Mouse (Mus musculus): Measurements from ENCODE around the gene Tdgf1. TPM values are rescaled to one million over a fixed set of nuclear protein-coding genes. Genes with fewer than 3 reads are reported as not detected.

The Tdgf1 gene
- total and polyA plus RNA-seq, 3 experiments: not detected

- Histone ChIP-seq H3K27ac (ENCODE audit: insufficient read depth, low read depth) (no peak overlapping the region), H3K4me1 (ENCODE audit: control insufficient read depth in 1 of 2, insufficient read depth in 2 of 2) (peaks cover 4 to 52% of the 10 kb centered on the region in 2 experiments; a peak in 3 of 4 replicates), H3K9me3 (replicated peaks; ENCODE audit: low read length) (no peaks in the 10 kb centered on the region), H3K27me3 (replicated peaks) (no peaks in the 10 kb centered on the region), H3K4me2 (ENCODE audit: insufficient read depth, low read depth, poor library complexity, severe bottlenecking) (no peak overlapping the region), H3K4me3 (replicated peaks in 1 of 3; ENCODE audit: low read depth in 2 of 3, low read length in 2 of 3, poor library complexity in 1 of 3) (no peak overlapping the region), H3K36me3 (replicated peaks in 1 of 2; ENCODE audit: control insufficient read depth in 1 of 2, insufficient read depth in 1 of 2, low read length in 1 of 2) (peaks cover 0 to 73% of the 10 kb centered on the region in 2 experiments), H3K9ac (ENCODE audit: insufficient read depth, low read depth) (no peak overlapping the region), H3K79me2 (replicated peaks; ENCODE audit: control insufficient read depth, extremely low read depth, insufficient read depth, poor library complexity, severe bottlenecking) (no peaks in the 10 kb centered on the region)
- no peak for TF ChIP-seq USF2 (conservative IDR thresholded peaks at IDR 0.05; ENCODE audit: low read depth, low read length)
- no peak for TF ChIP-seq MAZ (IDR thresholded peaks at IDR 0.05; ENCODE audit: low read depth, low read length)
- no peak for TF ChIP-seq CTCF (conservative IDR thresholded peaks at IDR 0.05 in 1 of 2, IDR thresholded peaks at IDR 0.05 in 1 of 2; ENCODE audit: low read depth in 2 of 2, low read length in 2 of 2)
- no peak for TF ChIP-seq ZC3H11A (IDR thresholded peaks at IDR 0.05; ENCODE audit: low read depth, low read length)
- TF ChIP-seq MAFK (IDR thresholded peaks at IDR 0.05; ENCODE audit: insufficient replicate concordance, low read length): no peak
- TF ChIP-seq GABPA (IDR thresholded peaks at IDR 0.05; ENCODE audit: insufficient replicate concordance, low read depth, low read length): no peak
- no peak for TF ChIP-seq CHD2 (IDR thresholded peaks at IDR 0.05; ENCODE audit: low read length)
- no peak for TF ChIP-seq JUND (conservative IDR thresholded peaks at IDR 0.05; ENCODE audit: low read depth, low read length)
- no peak for TF ChIP-seq POLR2AphosphoS2 (IDR thresholded peaks at IDR 0.05; ENCODE audit: low read depth, low read length)
- TF ChIP-seq ZKSCAN1 (IDR thresholded peaks at IDR 0.05; ENCODE audit: borderline replicate concordance, low read depth, low read length): no peak
- TF ChIP-seq MAX (IDR thresholded peaks at IDR 0.05; ENCODE audit: low read length): no peak
- no peak for TF ChIP-seq NRF1 (IDR thresholded peaks at IDR 0.05; ENCODE audit: low read depth, low read length)
- TF ChIP-seq USF1 (IDR thresholded peaks at IDR 0.05; ENCODE audit: low read depth, low read length): no peak
- in situ Hi-C loops (cut with MboI; ENCODE audit: low pct_ligation_motif_present, low pct_unique_long_range_greater_than_20kb, low sequenced_read_pairs) (no loop called here), dilution Hi-C loops (cut with MboI; ENCODE audit: extremely low pct_ligation_motif_present, extremely low pct_unique_long_range_greater_than_20kb, low sequenced_read_pairs) (no loop called here)
- no peak for DNase-seq (ENCODE audit: extremely low read depth)
These were observed 52.5 kb downstream of the Tdgf1 start for GRCm38 (mm10) chr9:110893429-110893828.

- in situ Hi-C loops (cut with MboI; ENCODE audit: low pct_ligation_motif_present, low pct_unique_long_range_greater_than_20kb, low sequenced_read_pairs) (no loop called here), dilution Hi-C loops (cut with MboI; ENCODE audit: extremely low pct_ligation_motif_present, extremely low pct_unique_long_range_greater_than_20kb, low sequenced_read_pairs) (no loop called here)
- no peak overlapping the region for H3K9ac ChIP-seq (ENCODE audit: insufficient read depth, low read depth)
- DNase-seq (ENCODE audit: extremely low read depth): no peak
- no peaks in the 10 kb centered on the region for H3K27me3 ChIP-seq (replicated peaks)
- H3K9me3 ChIP-seq (replicated peaks; ENCODE audit: low read length): no peaks in the 10 kb centered on the region
- TF ChIP-seq EP300 (IDR thresholded peaks at IDR 0.05; ENCODE audit: low read length) (no peak), HCFC1 (IDR thresholded peaks at IDR 0.05; ENCODE audit: low read depth, low read length) (no peak), MAX (IDR thresholded peaks at IDR 0.05; ENCODE audit: low read length) (no peak), CHD2 (IDR thresholded peaks at IDR 0.05; ENCODE audit: low read length) (no peak), TCF12 (IDR thresholded peaks at IDR 0.05; ENCODE audit: low read depth, low read length) (no peak), JUN (IDR thresholded peaks at IDR 0.05; ENCODE audit: insufficient read depth, low read depth, low read length) (no peak), GABPA (IDR thresholded peaks at IDR 0.05; ENCODE audit: insufficient replicate concordance, low read depth, low read length) (no peak), SMC3 (IDR thresholded peaks at IDR 0.05; ENCODE audit: low read depth, low read length) (no peak), BHLHE40 (IDR thresholded peaks at IDR 0.05; ENCODE audit: low read depth, low read length) (no peak), ZKSCAN1 (IDR thresholded peaks at IDR 0.05; ENCODE audit: borderline replicate concordance, low read depth, low read length) (no peak), ZMIZ1 (IDR thresholded peaks at IDR 0.05; ENCODE audit: low read depth, low read length) (no peak), NRF1 (IDR thresholded peaks at IDR 0.05; ENCODE audit: low read depth, low read length) (no peak), NELFE (IDR thresholded peaks at IDR 0.05; ENCODE audit: low read depth, low read length) (no peak)
- H3K36me3 ChIP-seq (replicated peaks in 1 of 2; ENCODE audit: control insufficient read depth in 1 of 2, insufficient read depth in 1 of 2, low read length in 1 of 2): peaks cover 0 to 64% of the 10 kb centered on the region in 2 experiments
- H3K4me2 ChIP-seq (ENCODE audit: insufficient read depth, low read depth, poor library complexity, severe bottlenecking): no peak overlapping the region
- H3K27ac ChIP-seq (ENCODE audit: insufficient read depth, low read depth): no peak overlapping the region
- H3K4me3 ChIP-seq (replicated peaks in 1 of 3; ENCODE audit: low read depth in 2 of 3, low read length in 2 of 3, poor library complexity in 1 of 3): no peak overlapping the region
- H3K79me2 ChIP-seq (replicated peaks; ENCODE audit: control insufficient read depth, extremely low read depth, insufficient read depth, poor library complexity, severe bottlenecking): no peaks in the 10 kb centered on the region
- peaks cover 4 to 59% of the 10 kb centered on the region in 2 experiments; a peak in 3 of 4 replicates for H3K4me1 ChIP-seq (ENCODE audit: control insufficient read depth in 1 of 2, insufficient read depth in 2 of 2)
These were observed 53.4 kb downstream of the Tdgf1 start for GRCm38 (mm10) chr9:110892552-110892951.

All from CH12.LX (cell line).